Mouse (Mus musculus): ENCODE measurements around the gene Slc25a23.
"Not testable (repeated sequence)": the region's sequence is repeated elsewhere in the genome, so short reads cannot be mapped to it uniquely, and the experiment has no call there.

Gene Slc25a23

DNA sequence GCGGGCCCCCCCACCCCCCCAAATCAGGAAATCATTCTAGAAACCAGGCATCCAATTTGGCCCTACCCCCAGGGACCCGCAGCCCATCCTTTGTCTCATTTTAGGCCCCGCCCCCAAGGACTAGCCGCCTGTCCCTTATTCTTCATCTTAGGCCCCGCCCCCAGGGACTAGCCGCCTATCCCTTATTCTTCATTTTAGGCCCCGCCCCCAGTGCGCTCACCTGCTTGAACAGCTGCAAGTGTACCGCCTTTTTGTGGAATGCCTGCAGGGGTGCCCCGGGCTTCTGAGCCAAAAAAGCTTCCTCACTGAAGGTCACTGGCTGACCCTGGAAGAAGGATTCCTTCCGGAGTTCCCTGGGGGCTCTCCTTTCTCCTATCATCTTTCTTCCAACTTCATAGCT is 11.0 kb upstream of the Slc25a23 start:
- peak; percentile 50 for DNase-seq (ENCODE audit: low spot score)

DNA sequence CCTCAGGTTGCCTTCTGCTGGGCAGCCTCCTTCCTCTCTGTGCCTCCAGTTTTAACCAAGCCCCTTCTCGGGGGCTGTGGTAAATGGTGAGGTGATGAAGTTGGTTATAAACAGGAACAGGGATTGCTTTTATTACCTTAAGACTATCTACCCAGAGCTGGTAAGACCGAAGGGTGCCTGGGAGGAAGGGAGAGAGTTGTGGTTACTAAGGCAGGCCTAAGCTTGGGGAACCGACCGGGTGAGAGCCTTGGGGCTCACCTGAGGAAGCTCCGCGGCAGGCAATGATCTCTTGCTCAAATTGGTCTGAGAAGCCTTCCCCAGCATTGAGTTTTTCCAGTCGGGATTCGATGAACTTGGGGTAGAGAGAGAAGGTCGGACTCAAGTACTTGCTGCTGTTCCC is 10.6 kb upstream of the Slc25a23 start:
- DNase-seq (ENCODE audit: low spot score): no peak

DNA sequence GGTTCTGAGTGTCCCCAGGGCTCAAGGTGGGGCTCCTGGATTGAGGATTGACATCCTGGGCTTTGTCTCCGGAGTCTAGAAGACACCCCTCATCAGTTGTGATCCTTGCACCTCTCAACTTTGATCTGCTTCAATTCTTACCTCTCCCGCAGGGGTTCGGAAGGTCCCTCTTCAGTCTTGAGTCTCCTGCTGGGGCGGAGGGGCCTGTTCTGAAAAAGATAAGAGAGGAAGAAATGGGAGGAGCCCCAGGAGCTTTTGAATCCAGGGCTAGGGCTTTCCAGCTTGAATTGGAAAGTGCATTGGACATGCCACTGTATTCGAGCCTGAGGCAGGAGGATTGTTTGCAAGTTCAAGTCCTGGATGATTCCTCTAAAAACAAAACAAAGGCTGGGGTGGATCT is 7.2 kb upstream of the Slc25a23 start:
- DNase-seq (ENCODE audit: low spot score): no peak

DNA sequence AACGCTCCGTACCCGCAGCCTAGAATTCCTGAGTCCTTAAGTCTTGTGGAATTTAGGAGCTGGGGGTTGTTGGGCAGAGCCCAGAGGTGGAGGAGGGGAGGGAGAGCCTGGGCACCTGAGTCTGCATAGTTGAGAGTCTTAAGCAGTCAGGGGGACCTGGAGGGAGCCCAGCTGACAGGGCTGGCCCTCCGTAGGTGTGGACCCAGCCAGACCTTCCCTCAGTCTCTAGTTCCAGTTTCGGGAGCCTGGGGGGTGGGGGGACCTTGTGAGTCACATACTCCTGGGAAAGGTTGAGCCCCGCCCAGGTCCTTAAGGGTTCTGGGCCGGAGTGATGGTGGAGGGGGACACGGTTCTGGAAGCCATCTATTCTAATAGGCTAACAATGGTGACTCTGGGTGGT is 3.4 kb upstream of the Slc25a23 start:
- DNase-seq (ENCODE audit: low spot score): peak; percentile 22

DNA sequence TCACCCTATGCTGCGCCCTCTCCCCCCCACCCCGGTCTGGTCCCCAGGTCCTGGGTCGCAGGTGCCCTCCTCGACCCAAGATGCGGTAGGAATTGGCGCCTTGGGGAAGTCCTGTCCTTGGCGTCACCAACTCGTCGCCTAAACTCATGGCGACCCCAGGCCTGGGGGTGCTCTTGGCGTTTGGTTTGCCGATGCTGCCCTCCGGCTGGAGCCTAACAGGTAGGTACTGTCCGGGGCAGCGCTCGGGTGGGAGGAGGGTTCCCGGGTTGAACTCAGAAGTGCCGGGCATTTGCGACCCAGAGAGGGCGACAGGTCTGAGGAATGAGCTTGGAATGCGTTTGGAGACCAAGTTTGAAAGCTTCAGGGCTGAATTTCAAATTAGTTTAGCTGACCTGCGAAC is 2.9 kb upstream of the Slc25a23 start:
- DNase-seq (ENCODE audit: low spot score): no peak

DNA sequence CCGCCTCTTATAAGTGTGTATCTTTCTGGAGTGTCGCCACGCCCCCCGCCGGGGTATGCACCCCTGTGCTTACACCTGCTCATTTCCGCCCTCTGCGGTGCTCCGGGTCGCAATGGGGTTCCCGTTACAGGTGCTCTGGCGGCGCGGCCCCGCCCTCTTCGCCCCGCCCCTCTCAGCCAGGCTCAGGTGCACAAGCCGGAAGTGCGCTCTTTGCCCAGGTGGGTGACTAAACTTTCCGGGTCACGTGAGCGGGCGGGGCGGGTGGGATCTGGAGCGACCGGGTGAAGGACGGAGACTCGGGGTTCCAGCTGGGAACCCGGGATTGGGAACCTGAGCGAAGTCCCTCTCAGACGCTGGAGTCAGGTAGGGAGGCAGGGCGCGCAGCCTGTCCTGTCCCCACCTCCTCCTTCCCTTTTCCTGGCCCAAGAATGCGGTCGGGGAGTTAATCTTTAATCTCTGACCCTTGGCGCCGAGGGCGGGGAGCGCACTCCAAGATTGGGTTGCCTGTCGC is 2.4 kb upstream of the Slc25a23 start:
- DNase-seq (ENCODE audit: low spot score): peak; percentile 90

DNA sequence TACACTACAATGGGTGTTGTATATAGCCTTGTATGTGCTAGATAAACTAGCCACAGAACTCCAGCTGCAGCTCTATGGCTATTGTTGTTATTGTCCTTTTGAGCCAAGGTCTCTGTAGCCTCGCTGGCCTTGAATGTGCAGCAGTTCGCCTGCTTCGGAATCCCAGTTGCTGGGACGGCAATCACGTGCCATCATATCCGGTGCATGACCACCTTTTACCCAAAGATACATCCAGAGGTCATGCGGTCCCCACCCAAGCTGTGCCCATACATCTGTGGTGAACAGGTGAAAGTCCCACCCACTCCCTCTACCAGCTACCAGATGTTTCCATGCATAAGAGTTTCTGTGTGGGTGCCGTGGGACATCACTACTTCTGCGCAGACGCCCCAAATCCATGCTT is 1.4 kb upstream of the Slc25a23 start:
- peak; percentile 19 for DNase-seq (ENCODE audit: low spot score)

- DNase-seq (ENCODE audit: low spot score): peak; percentile 96
These were observed 653 bp upstream of the Slc25a23 start for GRCm38 (mm10) chr17:57060231-57060801.

DNA sequence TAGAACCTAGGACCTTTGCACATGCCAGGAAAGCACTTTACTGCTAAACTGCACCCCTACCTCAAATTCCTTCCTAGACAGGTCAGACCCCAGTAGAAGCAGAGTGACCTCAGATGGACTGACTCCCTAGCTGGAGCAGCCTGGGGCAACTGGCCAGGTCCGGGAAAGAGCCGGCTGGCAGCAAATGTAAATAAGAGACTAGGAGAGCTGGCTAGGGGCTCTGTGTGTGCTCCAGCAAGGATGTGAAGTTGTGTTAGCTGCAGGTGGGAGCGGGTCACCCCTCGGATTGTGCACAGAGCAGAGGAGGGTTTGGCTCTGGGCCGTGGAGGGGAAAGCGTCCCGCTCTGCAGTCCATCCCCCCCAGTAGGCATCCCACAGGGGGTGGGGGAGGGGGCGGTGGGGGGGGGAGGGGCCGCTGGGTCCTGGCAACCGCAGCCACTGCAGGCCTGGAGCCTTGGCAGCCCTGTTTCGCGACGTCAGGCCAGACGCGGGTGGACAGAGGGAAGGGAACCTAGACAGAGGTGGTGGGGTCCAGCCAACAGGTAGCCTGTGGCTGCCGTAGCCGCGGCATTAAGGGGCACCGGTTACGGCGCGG is 675 bp downstream of the Slc25a23 start, which contains the start of gene Crb3:
Crb3 (plus strand) TSS at position 215 of the 595 bp plus-strand sequence.
- peak; percentile 34 for DNase-seq (ENCODE audit: low spot score)

- no peak for DNase-seq (ENCODE audit: low spot score)
These were observed 3.4 kb downstream of the Slc25a23 start for GRCm38 (mm10) chr17:57056246-57056645.

GRCm38 (mm10) chr17:57051679-57052078 is 8.0 kb downstream of the Slc25a23 start:
- not testable (repeated sequence) for DNase-seq (ENCODE audit: low spot score)

DNA sequence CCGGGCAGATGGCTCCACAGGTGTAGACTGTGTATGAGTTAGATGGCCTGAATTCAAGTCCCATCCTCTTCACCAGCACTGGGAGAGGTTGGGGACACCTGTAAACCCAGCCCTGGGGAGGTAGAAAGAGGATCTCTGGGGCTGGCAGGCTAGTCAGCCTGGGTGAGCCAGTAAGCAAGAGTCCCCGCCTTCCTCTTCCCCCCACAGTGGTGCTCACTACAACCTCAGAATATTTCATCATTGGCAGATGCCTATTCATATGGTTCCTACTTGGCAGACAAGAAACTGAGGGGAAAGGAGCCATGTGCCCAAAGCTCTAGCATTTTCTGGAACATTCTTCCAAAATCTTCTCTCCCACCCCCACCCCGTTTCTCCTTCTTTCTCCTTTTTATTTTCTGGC is 10.8 kb downstream of the Slc25a23 start:
- DNase-seq (ENCODE audit: low spot score): no peak

- no peak for DNase-seq (ENCODE audit: low spot score)
These were observed 12.3 kb downstream of the Slc25a23 start for GRCm38 (mm10) chr17:57047406-57047805.

- no peak for DNase-seq (ENCODE audit: low spot score)
These were observed 18.1 kb downstream of the Slc25a23 start, which contains the start of gene Slc25a41 for GRCm38 (mm10) chr17:57041554-57041953. Slc25a41 (minus strand) TSS chr17:57041654.

DNA sequence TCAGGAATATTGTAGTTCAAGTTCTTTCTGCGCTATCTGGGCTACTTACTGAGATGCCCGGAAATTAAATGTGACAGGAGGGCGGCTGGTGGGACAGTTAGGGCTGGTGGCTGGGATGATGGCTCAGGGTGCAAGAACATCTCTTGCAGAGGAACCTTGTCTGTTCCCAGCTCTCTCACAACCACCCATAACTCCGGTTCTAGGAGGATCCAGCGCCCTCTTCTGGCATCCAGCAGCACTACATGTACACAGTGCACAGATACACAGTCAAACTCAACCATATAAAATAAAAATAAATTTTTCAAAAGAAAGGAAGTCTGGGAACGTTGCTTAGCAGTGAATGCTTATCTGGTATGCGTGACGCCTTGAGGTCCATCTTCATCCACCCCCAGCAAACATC is 20.7 kb downstream of the Slc25a23 start:
- DNase-seq (ENCODE audit: low spot score): no peak

GRCm38 (mm10) chr17:57032854-57033253 is 26.8 kb downstream of the Slc25a23 start:
- no peak for DNase-seq (ENCODE audit: low spot score)

DNA sequence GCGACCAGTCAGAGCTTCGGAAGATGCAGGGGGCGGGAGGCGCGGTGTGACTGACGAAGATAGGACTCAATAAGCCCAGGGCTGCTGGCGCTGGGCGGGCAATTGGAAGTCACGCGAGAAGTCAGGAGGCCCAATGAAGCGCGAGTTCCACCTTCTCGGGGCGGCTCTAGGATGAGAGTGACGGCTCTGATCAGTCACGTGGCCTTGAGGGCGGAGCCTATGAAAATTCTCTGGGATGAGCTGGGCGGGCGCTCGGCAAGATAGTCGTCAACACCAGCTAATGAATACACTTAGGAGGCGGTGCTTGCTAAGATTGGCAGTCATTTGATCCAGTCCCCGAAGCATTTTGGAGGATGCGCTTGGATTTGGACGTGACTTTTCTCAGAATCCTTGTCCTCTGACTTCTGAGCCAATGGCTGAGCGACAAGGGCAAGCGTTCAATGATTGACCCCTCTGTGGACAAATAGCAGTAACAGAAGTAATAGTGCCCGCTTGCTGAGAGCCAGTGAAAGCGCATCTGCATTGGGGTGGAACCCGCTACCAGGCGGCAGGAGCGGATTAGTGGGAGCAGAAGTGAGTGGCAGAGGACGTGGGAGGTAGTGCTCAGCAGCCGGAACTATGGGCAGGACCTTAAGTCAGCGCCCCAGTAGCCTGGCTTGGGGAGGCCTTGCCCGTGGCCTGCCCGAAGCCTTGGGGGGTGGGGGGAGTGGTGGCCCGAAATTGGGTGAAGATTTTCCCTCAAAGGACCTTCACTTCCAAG is 27.8 kb downstream of the Slc25a23 start:
- peak; percentile 100 for DNase-seq (ENCODE audit: low spot score)

DNA sequence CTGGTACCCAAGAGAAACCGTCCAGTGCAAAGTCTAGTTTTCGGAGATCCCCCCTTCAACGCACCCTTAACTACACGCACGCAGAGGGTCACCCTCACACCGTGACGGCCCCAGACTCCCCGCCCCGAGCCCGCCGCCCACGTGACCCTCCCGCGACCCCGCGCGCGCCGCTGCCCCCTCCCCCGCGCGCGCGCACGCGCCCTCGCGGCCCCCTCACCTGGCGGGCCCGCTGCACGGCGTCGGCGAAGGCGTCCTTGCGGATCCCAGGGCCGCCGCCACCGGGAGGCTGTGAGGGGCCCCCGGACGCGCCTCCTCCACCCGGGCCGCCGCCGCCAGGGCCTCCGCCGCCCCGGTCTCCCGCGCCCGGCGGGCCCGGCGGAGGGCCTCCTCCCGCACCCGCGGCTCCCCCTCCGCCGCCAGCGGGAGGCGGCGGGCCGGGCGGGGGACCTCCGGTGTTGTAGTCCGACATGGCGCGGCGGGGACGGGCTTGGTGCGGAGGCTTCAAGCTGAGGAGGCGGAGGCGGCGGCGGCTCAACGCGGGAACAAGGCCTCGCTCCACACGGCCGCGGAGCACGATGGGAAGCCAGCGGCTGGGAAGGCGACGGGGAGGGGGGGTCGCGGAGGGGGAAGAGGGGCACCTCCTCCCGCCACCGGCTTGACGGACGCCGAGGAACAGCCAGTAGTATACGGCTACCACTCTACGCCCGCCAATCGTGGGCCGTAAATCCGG is 28.6 kb downstream of the Slc25a23 start, which contains the start of gene Khsrp:
Khsrp (minus strand) TSS at position 592 of the 730 bp plus-strand sequence.
- DNase-seq (ENCODE audit: low spot score): peak; percentile 55

GRCm38 (mm10) chr17:57029691-57030090 is 30.0 kb downstream of the Slc25a23 start:
- no peak for DNase-seq (ENCODE audit: low spot score)

DNA sequence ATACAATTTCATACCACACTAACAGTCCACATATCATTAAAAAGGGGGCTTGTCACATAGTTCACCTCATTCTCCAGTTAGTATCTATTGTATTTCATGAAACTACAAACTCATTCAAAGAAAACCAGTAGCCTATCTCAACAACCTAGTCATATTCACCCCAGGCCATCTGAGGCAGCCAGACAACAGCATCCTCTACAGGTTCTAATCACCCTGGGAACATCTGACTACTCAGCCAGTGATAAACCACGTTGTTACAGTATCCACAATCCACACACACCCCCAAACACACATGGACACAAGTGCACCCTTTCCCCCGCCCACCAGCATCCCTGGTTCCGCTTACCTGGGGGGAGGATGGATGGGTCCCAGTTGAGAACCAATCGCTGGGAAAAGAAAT is 32.2 kb downstream of the Slc25a23 start:
- DNase-seq (ENCODE audit: low spot score): no peak

DNA sequence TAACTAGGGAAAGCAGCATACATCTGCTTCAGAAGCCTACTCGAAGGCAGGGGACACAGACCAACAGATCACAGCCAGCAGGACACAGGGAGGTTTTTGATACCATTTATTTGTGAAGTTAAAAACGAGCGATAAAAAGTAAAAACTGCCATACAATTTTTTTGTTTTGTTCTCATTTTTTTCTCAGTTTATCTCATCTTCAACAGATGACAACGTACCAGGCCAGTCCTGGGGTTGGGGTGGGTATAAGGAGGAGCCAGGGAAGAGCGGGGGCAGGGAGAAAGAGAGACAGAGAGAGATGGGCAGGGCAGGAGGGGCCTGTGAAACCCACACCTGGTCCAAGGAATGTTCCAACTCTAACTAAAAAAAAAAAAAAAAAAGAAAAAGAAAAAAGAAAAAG is 38.7 kb downstream of the Slc25a23 start:
- DNase-seq (ENCODE audit: low spot score): no peak

GRCm38 (mm10) chr17:57019693-57020092 is 40.0 kb downstream of the Slc25a23 start:
- DNase-seq (ENCODE audit: low spot score): no peak

All from yolk sac, embryonic 10.5 days (tissue).